Mouse (Mus musculus) adrenal gland, postnatal 4 days (tissue): ENCODE data around the gene Cfap97d2. TPM values are rescaled to one million over a fixed set of nuclear protein-coding genes. Genes with fewer than 3 reads are reported as not detected.
"Not testable (repeated sequence)": the region's sequence is repeated elsewhere in the genome, so short reads cannot be mapped to it uniquely, and the experiment has no call there.

Experiments
- DNase-seq, 2 experiments: peaks; one replicate each; pipeline ENCODE4 v3.0.0; 2021 to 2022; ENCODE audit warnings: low spot score in 2 of 2, mixed read lengths in 2 of 2
- total RNA-seq, 2 experiments: library from RNA; stranded (reverse); gene quantifications; 2 replicates each; pipeline ENCODE4 v1.2.3; 2021

Gene Cfap97d2
- total RNA-seq, 2 experiments from 2014 or later, result 0.51 to 0.64 TPM

- DNase-seq, result no peak
These were observed 35.3 kb downstream of the Cfap97d2 start for GRCm38 (mm10) chr8:13740817-13741613.

- not testable (repeated sequence) for DNase-seq
These were observed 40.5 kb downstream of the Cfap97d2 start for GRCm38 (mm10) chr8:13746212-13746611.

- no peak for DNase-seq
These were observed 41.9 kb downstream of the Cfap97d2 start for GRCm38 (mm10) chr8:13747626-13748025.

GRCm38 (mm10) chr8:13753680-13754079 is 48.0 kb downstream of the Cfap97d2 start:
- DNase-seq, result peak; percentile 53 to 61

DNA sequence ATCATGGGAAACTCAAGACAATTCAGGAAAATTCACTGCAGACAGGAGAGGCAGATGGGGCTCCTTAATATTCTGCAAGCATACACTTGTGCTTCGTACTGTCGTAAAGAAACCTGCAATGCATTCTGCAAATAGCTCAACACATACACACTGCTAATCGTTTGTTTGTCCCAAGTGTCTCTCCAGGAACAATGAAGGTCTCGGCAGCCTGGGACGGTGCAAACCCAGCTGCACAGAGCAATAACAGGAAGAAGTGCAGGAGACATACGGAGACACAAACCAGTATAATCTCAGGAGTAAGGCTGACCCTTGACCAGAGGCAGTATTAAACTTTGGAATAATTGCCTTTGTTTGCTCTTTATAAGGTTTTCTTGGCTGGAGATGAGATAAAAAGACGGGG is 50.8 kb downstream of the Cfap97d2 start:
- no peak for DNase-seq

- peak; percentile 79 to 84 for DNase-seq
These were observed 51.5 kb downstream of the Cfap97d2 start, which contains the start of gene Cdc16 for GRCm38 (mm10) chr8:13756982-13757804. Cdc16 (plus strand) TSS chr8:13757676.

DNA sequence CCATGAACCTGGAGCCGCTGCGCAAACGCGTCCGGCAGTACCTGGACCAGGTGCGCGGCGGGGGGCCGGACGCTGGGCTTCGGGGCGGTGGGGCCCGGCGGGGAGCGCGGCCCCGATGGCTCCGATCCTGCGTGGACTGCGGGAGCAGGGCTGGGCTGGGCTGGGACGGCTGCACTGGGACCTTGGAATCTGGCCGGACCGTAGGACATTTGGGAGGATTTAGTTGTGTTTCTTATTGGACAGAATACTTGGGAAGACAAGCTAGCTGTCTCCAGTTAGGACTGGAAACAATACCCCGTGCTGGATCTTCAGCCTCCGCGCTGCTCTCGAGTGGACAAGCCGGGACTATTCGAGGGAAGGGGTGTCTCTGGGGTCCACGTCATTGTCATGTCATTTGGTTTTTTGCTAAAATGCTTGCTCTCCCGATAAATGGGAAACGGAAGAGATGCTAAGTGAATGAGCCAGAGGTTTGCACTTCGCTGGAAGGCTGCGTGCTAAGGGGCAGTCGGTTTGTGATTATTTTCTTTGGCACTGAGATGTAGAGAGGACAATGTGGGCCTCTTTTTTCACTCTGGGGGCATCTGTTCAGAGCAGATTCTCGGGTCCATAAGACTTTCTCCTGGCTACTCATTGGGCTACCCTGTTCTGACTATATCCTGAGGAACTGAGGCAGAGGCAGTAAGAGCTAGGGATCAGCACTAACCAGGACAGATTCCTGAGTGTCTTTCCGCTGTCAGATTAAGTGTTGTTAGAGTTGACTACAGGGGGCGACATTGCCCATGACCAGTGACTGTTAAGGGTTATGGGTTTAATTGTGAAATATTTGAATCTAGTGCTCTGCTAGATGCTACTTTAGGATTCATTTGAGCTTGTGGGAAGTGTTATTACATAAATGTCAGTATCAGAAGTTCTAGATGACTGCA is 52.4 kb downstream of the Cfap97d2 start:
- DNase-seq, result no peak

DNA sequence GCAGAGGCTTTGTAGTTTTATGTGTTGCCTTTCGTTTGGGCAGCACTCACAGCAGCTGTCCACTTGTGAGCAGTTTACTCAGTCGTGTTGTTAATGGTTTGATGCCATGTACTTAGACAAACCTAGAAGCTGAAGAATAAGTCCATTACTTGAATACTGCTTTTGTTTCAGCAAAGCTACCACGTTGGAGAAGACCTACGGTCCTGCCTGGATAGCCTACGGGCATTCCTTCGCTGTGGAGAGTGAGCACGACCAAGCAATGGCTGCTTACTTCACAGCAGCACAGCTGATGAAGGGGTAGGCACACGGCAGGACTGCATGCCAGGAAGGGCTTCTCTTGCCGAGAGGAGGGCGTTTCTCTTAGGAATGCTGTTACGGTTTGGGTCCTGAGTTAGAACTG is 63.5 kb downstream of the Cfap97d2 start:
- DNase-seq, result no peak

GRCm38 (mm10) chr8:13780536-13780935 is 74.8 kb downstream of the Cfap97d2 start:
- DNase-seq, result no peak

GRCm38 (mm10) chr8:13785250-13785763 is 79.6 kb downstream of the Cfap97d2 start, which contains the start of gene Upf3a:
Upf3a (plus strand) TSS chr8:13785615.
- peak; percentile 74 to 87 for DNase-seq

DNA sequence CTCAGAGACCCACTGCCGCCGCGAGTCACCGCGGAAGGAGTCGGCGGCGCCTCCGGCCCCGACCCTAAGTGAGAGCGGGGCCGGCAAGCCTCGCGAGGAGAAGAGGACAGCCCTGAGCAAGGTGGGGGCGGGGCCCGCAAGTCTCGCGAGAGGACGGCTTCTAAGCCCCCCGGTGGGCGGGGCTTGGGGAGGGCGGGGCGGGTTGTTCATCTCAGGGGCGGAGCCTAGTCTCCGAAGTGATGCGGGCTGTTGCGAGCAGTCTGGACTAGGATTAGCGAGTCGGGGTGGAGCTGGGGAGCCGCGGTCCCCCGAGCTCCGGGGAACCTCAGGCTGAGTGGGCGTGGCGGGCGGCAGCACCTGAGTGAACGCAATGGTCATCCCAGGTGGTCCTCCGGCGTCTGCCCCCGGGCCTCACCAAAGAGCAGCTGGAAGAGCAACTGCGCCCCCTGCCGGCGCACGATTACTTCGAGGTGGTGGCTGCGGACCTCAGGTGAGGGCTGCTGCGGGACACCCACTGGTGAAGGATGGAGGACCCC is 80.1 kb downstream of the Cfap97d2 start:
- peak; percentile 93 to 96 for DNase-seq

DNA sequence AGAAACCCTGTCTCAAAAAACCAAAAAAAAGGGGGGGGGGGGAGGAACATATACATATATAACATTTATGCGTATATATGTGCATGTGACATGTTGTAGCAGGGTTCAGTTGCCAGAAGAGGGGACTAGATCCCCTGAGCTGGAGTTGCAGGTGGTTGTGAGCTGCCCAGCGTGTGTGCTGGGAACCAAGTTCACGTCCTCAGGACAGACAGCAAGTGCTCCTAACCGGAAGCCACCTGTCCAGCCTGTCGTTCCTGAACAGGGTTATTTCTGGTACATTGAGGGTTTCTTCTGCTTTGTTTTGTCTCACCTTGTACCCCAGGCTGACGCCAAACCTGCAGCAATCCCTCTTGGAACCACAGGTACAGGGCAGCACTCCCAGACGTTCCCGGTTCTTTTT is 83.9 kb downstream of the Cfap97d2 start:
- no peak for DNase-seq

Other genes starting within 250 kb of the Cfap97d2 start
- 100 to 1,000 TPM; 158 to 160 TPM for gene Gas6, start 211.4 kb upstream of the Cfap97d2 start, total RNA-seq
- gene 1700029H14Rik, start 143.4 kb upstream of the Cfap97d2 start, total RNA-seq, result under 1 TPM; 0.22 to 0.37 TPM
- 10 to 100 TPM; 46.2 to 47.3 TPM for gene Rasa3, start 28.3 kb upstream of the Cfap97d2 start, total RNA-seq
- gene Cdc16, start 51.8 kb downstream of the Cfap97d2 start, total RNA-seq, result 10 to 100 TPM; 68.5 to 71.7 TPM
- gene Upf3a, start 79.7 kb downstream of the Cfap97d2 start, total RNA-seq, result 10 to 100 TPM; 37.3 to 38.3 TPM
- not detected for gene AF366264, start 132.5 kb downstream of the Cfap97d2 start, total RNA-seq
- gene Champ1, start 163.8 kb downstream of the Cfap97d2 start, total RNA-seq, result 10 to 100 TPM; 33.3 to 35.3 TPM
- gene Coprs, start 184.4 kb downstream of the Cfap97d2 start, total RNA-seq, result 10 to 100 TPM; 17.7 to 18.1 TPM